Comparison of ENCODE assay signal across 23 mouse cellular contexts in genomic region chr14:22037498-22038131, GRCm38 (mm10). TPM values are rescaled to one million over a fixed set of nuclear protein-coding genes. Genes with fewer than 3 reads are reported as not detected.
DNase-seq lines count a peak whose midpoint lies in the region; ATAC-seq lines count a peak whose summit lies in the region.
"Had no signal": no experiment of that assay in that cellular context is flagged by ENCODE, and none has a peak within 500 bp of the region (broad histone marks: within the 10 kb centered on the region; RNA-seq: fewer than 3 reads in every experiment).

No protein-coding gene starts in this region.

- no peak for ATAC-seq in forebrain, embryonic 12.5 days (ENCODE audit: low FRiP score)
- ATAC-seq in forebrain, embryonic 11.5 days (replicated peaks; ENCODE audit: low FRiP score), result no peak
- peak; percentile 76 for ATAC-seq in forebrain, embryonic 14.5 days
- no peak for ATAC-seq in hindbrain, embryonic 16.5 days
- ATAC-seq in midbrain, embryonic 16.5 days, result no peak
- ATAC-seq: liver, postnatal 0 days had no signal

- H3K27me3 ChIP-seq in forebrain, embryonic 12.5 days, result peaks cover 90% of the 10 kb centered on the region
- H3K27me3 ChIP-seq in forebrain, embryonic 11.5 days (ENCODE audit: control insufficient read depth, insufficient read depth, low read length), result peaks cover 8% of the 10 kb centered on the region
- H3K27me3 ChIP-seq in forebrain, embryonic 14.5 days (replicated peaks; ENCODE audit: control insufficient read depth, insufficient read depth, low read length), result peaks cover 50% of the 10 kb centered on the region
- peaks cover 2% of the 10 kb centered on the region for H3K27me3 ChIP-seq in hindbrain, embryonic 16.5 days (replicated peaks; ENCODE audit: control insufficient read depth, insufficient read depth, low read length)
- H3K27me3 ChIP-seq in midbrain, embryonic 16.5 days (ENCODE audit: control insufficient read depth, insufficient read depth, low read depth, low read length), result peaks cover 12% of the 10 kb centered on the region
- H3K27me3 ChIP-seq: CH12.LX; embryonic facial prominence, embryonic 12.5 days; heart, embryonic 15.5 days; neural tube, embryonic 12.5 days had no signal

- H3K9ac ChIP-seq in forebrain, embryonic 12.5 days, result no peak overlapping the region
- no peak overlapping the region for H3K9ac ChIP-seq in forebrain, embryonic 11.5 days (ENCODE audit: low read length)
- no peak overlapping the region for H3K9ac ChIP-seq in forebrain, embryonic 14.5 days (ENCODE audit: low read length)
- H3K9ac ChIP-seq in hindbrain, embryonic 16.5 days (ENCODE audit: low read depth, low read length), result no peak overlapping the region
- no peak overlapping the region for H3K9ac ChIP-seq in midbrain, embryonic 16.5 days (ENCODE audit: low read depth, low read length)
- H3K9ac ChIP-seq: embryonic facial prominence, embryonic 12.5 days; heart, embryonic 15.5 days; limb, embryonic 15.5 days; liver, postnatal 0 days; neural tube, embryonic 12.5 days had no signal

- no peak overlapping the region for H3K27ac ChIP-seq in forebrain, embryonic 12.5 days
- no peak overlapping the region for H3K27ac ChIP-seq in forebrain, embryonic 11.5 days (ENCODE audit: low read depth, low read length)
- no peak overlapping the region for H3K27ac ChIP-seq in forebrain, embryonic 14.5 days (ENCODE audit: low read depth, low read length)
- no peak overlapping the region for H3K27ac ChIP-seq in hindbrain, embryonic 16.5 days (ENCODE audit: low read depth, low read length)
- H3K27ac ChIP-seq in midbrain, embryonic 16.5 days (ENCODE audit: low read length), result no peak overlapping the region
- H3K27ac ChIP-seq: embryonic facial prominence, embryonic 12.5 days; gastrocnemius, adult 2 months; heart, embryonic 15.5 days; limb, embryonic 15.5 days; neural tube, embryonic 12.5 days had no signal

- peak overlapping the region; percentile 21; the same call in 1 of the 2 replicates for H3K4me2 ChIP-seq in forebrain, embryonic 12.5 days
- H3K4me2 ChIP-seq in forebrain, embryonic 11.5 days (ENCODE audit: low read depth, low read length, severe bottlenecking), result no peak overlapping the region
- H3K4me2 ChIP-seq in forebrain, embryonic 14.5 days (ENCODE audit: low read length), result peak overlapping the region; percentile 12
- H3K4me2 ChIP-seq in hindbrain, embryonic 16.5 days (ENCODE audit: low read length), result peak overlapping the region; percentile 39
- H3K4me2 ChIP-seq in midbrain, embryonic 16.5 days (ENCODE audit: low read length), result peak overlapping the region; percentile 29
- H3K4me2 ChIP-seq: embryonic facial prominence, embryonic 12.5 days; heart, embryonic 15.5 days; limb, embryonic 15.5 days had no signal

- H3K4me3 ChIP-seq in forebrain, embryonic 12.5 days (replicated peaks), result no peak overlapping the region
- no peak overlapping the region for H3K4me3 ChIP-seq in forebrain, embryonic 11.5 days (ENCODE audit: low read depth, low read length)
- no peak overlapping the region for H3K4me3 ChIP-seq in forebrain, embryonic 14.5 days (ENCODE audit: low read depth, low read length)
- H3K4me3 ChIP-seq in hindbrain, embryonic 16.5 days (ENCODE audit: low read length), result no peak overlapping the region
- H3K4me3 ChIP-seq in midbrain, embryonic 16.5 days (ENCODE audit: low read depth, low read length), result no peak overlapping the region
- H3K4me3 ChIP-seq: embryonic facial prominence, embryonic 12.5 days; gastrocnemius, adult 2 months; heart, adult 2 months; heart, embryonic 15.5 days; limb, embryonic 15.5 days; neural tube, embryonic 12.5 days had no signal

- no peaks in the 10 kb centered on the region for H3K36me3 ChIP-seq in forebrain, embryonic 12.5 days (replicated peaks)
- H3K36me3 ChIP-seq in forebrain, embryonic 11.5 days (ENCODE audit: control insufficient read depth, insufficient read depth, low read length), result no peaks in the 10 kb centered on the region
- no peaks in the 10 kb centered on the region for H3K36me3 ChIP-seq in forebrain, embryonic 14.5 days (ENCODE audit: control insufficient read depth, insufficient read depth, low read length)
- no peaks in the 10 kb centered on the region for H3K36me3 ChIP-seq in hindbrain, embryonic 16.5 days (ENCODE audit: control insufficient read depth, insufficient read depth, low read length)
- H3K36me3 ChIP-seq in midbrain, embryonic 16.5 days (ENCODE audit: control insufficient read depth, insufficient read depth, low read length), result no peaks in the 10 kb centered on the region
- H3K36me3 ChIP-seq: embryonic facial prominence, embryonic 12.5 days; heart, embryonic 15.5 days; limb, embryonic 15.5 days; neural tube, embryonic 12.5 days had no signal

- DNase-seq in forebrain, embryonic 11.5 days (ENCODE audit: low spot score), result no peak
- DNase-seq in forebrain, embryonic 14.5 days (ENCODE audit: low spot score), result peak; percentile 79
- no peak for DNase-seq in frontal cortex, postnatal 36 days (ENCODE audit: low spot score in 2 of 2)
- no peak for DNase-seq in heart, adult 11 months
- DNase-seq in adrenal gland, postnatal 25 days, result no peak
- DNase-seq: adrenal gland, adult 8-10 months; cerebellum, adult 18-20 months; cerebellum, postnatal 36 days; gastrocnemius, adult 2 months; heart, adult 2 months; kidney, adult 18-20 months; kidney, postnatal 14 days; liver, postnatal 0 days; lung, postnatal 14 days; thymus, postnatal 36 days had no signal

- H3K9me3 ChIP-seq in forebrain, embryonic 12.5 days, result no peaks in the 10 kb centered on the region
- no peaks in the 10 kb centered on the region for H3K9me3 ChIP-seq in forebrain, embryonic 11.5 days (ENCODE audit: control insufficient read depth, low read length)
- H3K9me3 ChIP-seq in forebrain, embryonic 14.5 days (replicated peaks; ENCODE audit: control insufficient read depth, low read length), result no peaks in the 10 kb centered on the region
- no peaks in the 10 kb centered on the region for H3K9me3 ChIP-seq in hindbrain, embryonic 16.5 days (ENCODE audit: control insufficient read depth, low read length)
- no peaks in the 10 kb centered on the region for H3K9me3 ChIP-seq in midbrain, embryonic 16.5 days (replicated peaks; ENCODE audit: control insufficient read depth, low read length, poor library complexity, severe bottlenecking)
- H3K9me3 ChIP-seq: embryonic facial prominence, embryonic 12.5 days; heart, embryonic 15.5 days; limb, embryonic 15.5 days; neural tube, embryonic 12.5 days had no signal

- H3K4me1 ChIP-seq in forebrain, embryonic 12.5 days, result peaks cover 34% of the 10 kb centered on the region
- peaks cover 21% of the 10 kb centered on the region; the same call in 1 of the 2 replicates for H3K4me1 ChIP-seq in forebrain, embryonic 11.5 days (replicated peaks; ENCODE audit: control insufficient read depth, insufficient read depth, low read length)
- H3K4me1 ChIP-seq in forebrain, embryonic 14.5 days (ENCODE audit: control insufficient read depth, insufficient read depth, low read length), result peaks cover 8% of the 10 kb centered on the region; the same call in 1 of the 2 replicates
- H3K4me1 ChIP-seq in hindbrain, embryonic 16.5 days (ENCODE audit: control insufficient read depth, insufficient read depth, low read depth, low read length), result peaks cover 17% of the 10 kb centered on the region
- H3K4me1 ChIP-seq in midbrain, embryonic 16.5 days (ENCODE audit: control insufficient read depth, insufficient read depth, low read length), result peaks cover 20% of the 10 kb centered on the region; the same call in 1 of the 2 replicates

- 28% methylated on average over 16 of the region's 16 CpGs for WGBS in forebrain, embryonic 12.5 days
- 46% methylated on average over 16 of the region's 16 CpGs for WGBS in forebrain, embryonic 11.5 days
- WGBS in forebrain, embryonic 14.5 days, result 14% methylated on average over 16 of the region's 16 CpGs
- WGBS in hindbrain, embryonic 16.5 days, result 25% methylated on average over 16 of the region's 16 CpGs
- 41% methylated on average over 16 of the region's 16 CpGs for WGBS in midbrain, embryonic 16.5 days

RNA-seq across cellular contexts. Expression of gene Lrmda, which starts 18.1 kb away (rescaled TPM):
- 0.22 TPM in 1 of 2 replicates, not detected in the other for polyA plus RNA-seq in forebrain, embryonic 12.5 days (2016; fragmentation: Nextera tagmentation; extraction: Ambion mirVana)
- not detected in 2 replicates for polyA plus RNA-seq in forebrain, embryonic 11.5 days (2014; fragmentation: Nextera tagmentation; extraction: Ambion mirVana)
- 0.31 TPM in 1 of 2 replicates, not detected in the other for polyA plus RNA-seq in forebrain, embryonic 14.5 days (2014; fragmentation: Nextera tagmentation; extraction: Ambion mirVana)
- 0.30 and 0.80 TPM in 2 replicates for polyA plus RNA-seq in hindbrain, embryonic 16.5 days (2015; fragmentation: Nextera tagmentation; extraction: Ambion mirVana)
- 0.34 TPM in 1 of 2 replicates, not detected in the other for polyA plus RNA-seq in midbrain, embryonic 16.5 days (2015; fragmentation: Nextera tagmentation; extraction: Ambion mirVana)
- 5.0 and 5.6 TPM in 2 replicates for total RNA-seq in adrenal gland, postnatal 25 days (2021)

RNA-seq across cellular contexts. Expression of gene Zfp503, which starts 48.2 kb away (rescaled TPM):
- polyA plus RNA-seq in forebrain, embryonic 12.5 days (2016; fragmentation: Nextera tagmentation; extraction: Ambion mirVana), result 10.9 and 13.8 TPM in 2 replicates
- polyA plus RNA-seq in forebrain, embryonic 11.5 days (2014; fragmentation: Nextera tagmentation; extraction: Ambion mirVana), result 6.6 and 6.7 TPM in 2 replicates
- polyA plus RNA-seq in forebrain, embryonic 14.5 days (2014; fragmentation: Nextera tagmentation; extraction: Ambion mirVana), result 4.4 and 4.6 TPM in 2 replicates
- polyA plus RNA-seq in hindbrain, embryonic 16.5 days (2015; fragmentation: Nextera tagmentation; extraction: Ambion mirVana), result 8.0 and 9.9 TPM in 2 replicates
- 4.0 and 4.4 TPM in 2 replicates for polyA plus RNA-seq in midbrain, embryonic 16.5 days (2015; fragmentation: Nextera tagmentation; extraction: Ambion mirVana)
- total RNA-seq in adrenal gland, postnatal 25 days (2021), result 27.5 and 33.3 TPM in 2 replicates
- total RNA-seq: CH12.LX had no signal
